Mouse (Mus musculus) CH12.LX (cell line): ENCODE results near the gene Tmem252. TPM values are rescaled to one million over a fixed set of nuclear protein-coding genes. Genes with fewer than 3 reads are reported as not detected.

Experiments
- DNase-seq: peaks from one replicate; pipeline ENCODE4 v3.0.0-alpha.2; 2013; ENCODE audit errors: extremely low read depth
- H3K27ac ChIP-seq: 2 replicates; pipeline ENCODE4 v1.5.1; 2012; ENCODE audit warnings: low read depth, mild to moderate bottlenecking, control low read depth, moderate library complexity; ENCODE audit not compliant: insufficient read depth
- H3K27me3 ChIP-seq: replicated peaks from 2 replicates; pipeline ENCODE3; 2012; ENCODE audit warnings: inconsistent platforms
- H3K36me3 ChIP-seq, 2 experiments: replicated peaks in 1 of 2; 2 replicates each; pipeline versions ENCODE3 to v1.6.1; 2012; ENCODE audit warnings: inconsistent platforms in 1 of 2, low read length in 1 of 2, mild to moderate bottlenecking in 1 of 2, mixed read lengths in 1 of 2, moderate library complexity in 1 of 2; ENCODE audit not compliant: control insufficient read depth in 1 of 2, insufficient read depth in 1 of 2
- H3K4me1 ChIP-seq, 2 experiments: 2 replicates each; pipeline ENCODE4 v1.6.1; 2012; ENCODE audit warnings: inconsistent platforms in 1 of 2, moderate library complexity in 1 of 2; ENCODE audit not compliant: insufficient read depth in 2 of 2, control insufficient read depth in 1 of 2
- H3K4me2 ChIP-seq: 2 replicates; pipeline ENCODE4 v1.6.1; 2012; ENCODE audit warnings: low read depth, mild to moderate bottlenecking, control low read depth; ENCODE audit not compliant: poor library complexity, insufficient read depth, severe bottlenecking
- H3K4me3 ChIP-seq, 3 experiments: fragments of 150-350 bp in 1 of 3; sonication (generic) in 1 of 3; replicated peaks in 1 of 3; 2 replicates each; pipeline versions ENCODE3 to v1.5.1; 2011 to 2012; ENCODE audit warnings: low read depth in 2 of 3, low read length in 2 of 3, mild to moderate bottlenecking in 2 of 3, moderate library complexity in 2 of 3, control low read depth in 1 of 3, improper control_type of control experiment in 1 of 3, inconsistent platforms in 1 of 3, mixed read lengths in 1 of 3; ENCODE audit not compliant: poor library complexity in 1 of 3
- H3K79me2 ChIP-seq: replicated peaks from 2 replicates; pipeline ENCODE4 v1.6.1; 2012; ENCODE audit warnings: mild to moderate bottlenecking, moderate library complexity; ENCODE audit not compliant: control insufficient read depth, poor library complexity, insufficient read depth, severe bottlenecking; ENCODE audit errors: extremely low read depth
- H3K9ac ChIP-seq: 2 replicates; pipeline ENCODE4 v1.6.1; 2012; ENCODE audit warnings: low read depth, mild to moderate bottlenecking, control low read depth, moderate library complexity; ENCODE audit not compliant: insufficient read depth
- H3K9me3 ChIP-seq: replicated peaks from 2 replicates; pipeline ENCODE3; 2012; ENCODE audit warnings: low read length, inconsistent platforms, mixed read lengths
- CHD1 ChIP-seq: IDR thresholded peaks from 2 replicates; pipeline ENCODE4 v1.6.1; 2012; ENCODE audit warnings: low read depth, low read length, improper control_type of control experiment, inconsistent platforms
- E2F4 ChIP-seq: IDR thresholded peaks from 2 replicates; pipeline ENCODE4 v1.6.1; 2011; ENCODE audit warnings: low read depth, low read length, improper control_type of control experiment; ENCODE audit not compliant: insufficient replicate concordance
- EP300 ChIP-seq: IDR thresholded peaks from 2 replicates; pipeline ENCODE4 v1.6.1; 2011; ENCODE audit warnings: low read length, improper control_type of control experiment
- ETS1 ChIP-seq: conservative IDR thresholded peaks from 2 replicates; pipeline ENCODE4 v1.6.1; 2012; ENCODE audit warnings: low read depth, mild to moderate bottlenecking, inconsistent platforms, low read length, improper control_type of control experiment, moderate library complexity
- IRF4 ChIP-seq: IDR thresholded peaks from 2 replicates; pipeline ENCODE4 v1.6.1; 2014; ENCODE audit warnings: low read depth, mild to moderate bottlenecking, inconsistent platforms, low read length, improper control_type of control experiment
- JUN ChIP-seq: IDR thresholded peaks from 2 replicates; pipeline ENCODE4 v1.6.1; 2011; ENCODE audit warnings: low read depth, mild to moderate bottlenecking, low read length, improper control_type of control experiment, moderate library complexity; ENCODE audit not compliant: insufficient read depth
- KAT2A ChIP-seq: IDR thresholded peaks from 2 replicates; pipeline ENCODE4 v1.6.1; 2012; ENCODE audit warnings: low read length, improper control_type of control experiment, inconsistent platforms; ENCODE audit not compliant: insufficient replicate concordance
- MEF2A ChIP-seq: IDR thresholded peaks from 2 replicates; pipeline ENCODE4 v1.6.1; 2014; ENCODE audit warnings: low read depth, mild to moderate bottlenecking, inconsistent platforms, low read length, improper control_type of control experiment, borderline replicate concordance
- MYC ChIP-seq: IDR thresholded peaks from 2 replicates; pipeline ENCODE4 v1.6.1; 2011; ENCODE audit warnings: low read depth, mild to moderate bottlenecking, improper control_type of control experiment, low read length
- NELFE ChIP-seq: IDR thresholded peaks from 2 replicates; pipeline ENCODE4 v1.6.1; 2011; ENCODE audit warnings: low read depth, low read length, improper control_type of control experiment
- PAX5 ChIP-seq: IDR thresholded peaks from 2 replicates; pipeline ENCODE4 v1.6.1; 2012; ENCODE audit warnings: low read length, inconsistent platforms, mixed read lengths
- POLR2A ChIP-seq: IDR thresholded peaks from 2 replicates; pipeline ENCODE4 v1.6.1; 2011; ENCODE audit warnings: low read depth, mild to moderate bottlenecking, improper control_type of control experiment, low read length
- POLR2AphosphoS2 ChIP-seq: IDR thresholded peaks from 2 replicates; pipeline ENCODE4 v1.6.1; 2011; ENCODE audit warnings: low read depth, low read length, improper control_type of control experiment
- SIN3A ChIP-seq: IDR thresholded peaks from 2 replicates; pipeline ENCODE4 v1.6.1; 2012; ENCODE audit warnings: low read length, improper control_type of control experiment, inconsistent platforms
- SMC3 ChIP-seq: IDR thresholded peaks from 2 replicates; pipeline ENCODE4 v1.6.1; 2011; ENCODE audit warnings: low read depth, low read length, improper control_type of control experiment
- TCF12 ChIP-seq: IDR thresholded peaks from 2 replicates; pipeline ENCODE4 v1.6.1; 2014; ENCODE audit warnings: low read depth, mild to moderate bottlenecking, inconsistent platforms, low read length, improper control_type of control experiment
- UBTF ChIP-seq: IDR thresholded peaks from 2 replicates; pipeline ENCODE4 v1.6.1; 2012; ENCODE audit warnings: low read depth, mild to moderate bottlenecking, inconsistent platforms, low read length, improper control_type of control experiment, moderate library complexity
- USF1 ChIP-seq: IDR thresholded peaks from 2 replicates; pipeline ENCODE4 v1.6.1; 2014; ENCODE audit warnings: low read depth, mild to moderate bottlenecking, inconsistent platforms, low read length, improper control_type of control experiment
- USF2 ChIP-seq: conservative IDR thresholded peaks from 2 replicates; pipeline ENCODE4 v1.6.1; 2011; ENCODE audit warnings: low read depth, low read length, improper control_type of control experiment
- ZC3H11A ChIP-seq: IDR thresholded peaks from 2 replicates; pipeline ENCODE4 v1.6.1; 2012; ENCODE audit warnings: low read depth, mild to moderate bottlenecking, inconsistent platforms, low read length, improper control_type of control experiment
- dilution Hi-C: fragments of 300-500 bp; cut with MboI; formaldehyde crosslinking; loops from 2 replicates; pipeline ENCODE4 v1.14.3; 2020; ENCODE audit warnings: low sequenced_read_pairs; ENCODE audit not compliant: extremely low pct_unique_long_range_greater_than_20kb, extremely low pct_ligation_motif_present
- in situ Hi-C: fragments of 300-500 bp; cut with MboI; formaldehyde crosslinking; loops from 3 replicates; pipeline ENCODE4 v1.14.3; 2019; ENCODE audit warnings: low sequenced_read_pairs, low pct_ligation_motif_present, low pct_unique_long_range_greater_than_20kb, mixed read lengths
- polyA plus RNA-seq: library from polyadenylated mRNA; unstranded; fragments of >175 nt; gene quantifications from 2 replicates; pipeline ENCODE4 v1.2.1, GENCODE M21; 2012; ENCODE audit warnings: low read depth; ENCODE audit not compliant: insufficient read length
- total RNA-seq, 2 experiments: library from RNA; depleted of rRNA; stranded (reverse); fragments of 300-350 nt in 1 of 2; fragments of >200 nt in 1 of 2; gene quantifications; 2 replicates each; pipeline ENCODE4 v1.2.3; 2012 to 2014

Gene Tmem252
- total and polyA plus RNA-seq, 3 experiments = not detected

GRCm38 (mm10) chr19:24692691-24693090 is 18.9 kb downstream of the Tmem252 start:
- Histone ChIP-seq H3K9ac (no peak overlapping the region), H3K27me3 (no peaks in the 10 kb centered on the region), H3K9me3 (no peaks in the 10 kb centered on the region), H3K4me2 (no peak overlapping the region), H3K27ac (no peak overlapping the region), H3K4me1 (peaks cover 4 to 15% of the 10 kb centered on the region in 2 experiments; a peak in 3 of 4 replicates), H3K79me2 (no peaks in the 10 kb centered on the region), H3K36me3 (no peaks in the 10 kb centered on the region), H3K4me3 (no peak overlapping the region)
- dilution Hi-C loops = no loop called here
- DNase-seq = no peak
- TF ChIP-seq SIN3A (no peak), USF2 (no peak), ZC3H11A (no peak), POLR2A (no peak), POLR2AphosphoS2 (no peak), JUN (no peak), SMC3 (no peak), E2F4 (no peak), EP300 (no peak), MEF2A (no peak), TCF12 (no peak)
- in situ Hi-C loops = no loop called here

DNA sequence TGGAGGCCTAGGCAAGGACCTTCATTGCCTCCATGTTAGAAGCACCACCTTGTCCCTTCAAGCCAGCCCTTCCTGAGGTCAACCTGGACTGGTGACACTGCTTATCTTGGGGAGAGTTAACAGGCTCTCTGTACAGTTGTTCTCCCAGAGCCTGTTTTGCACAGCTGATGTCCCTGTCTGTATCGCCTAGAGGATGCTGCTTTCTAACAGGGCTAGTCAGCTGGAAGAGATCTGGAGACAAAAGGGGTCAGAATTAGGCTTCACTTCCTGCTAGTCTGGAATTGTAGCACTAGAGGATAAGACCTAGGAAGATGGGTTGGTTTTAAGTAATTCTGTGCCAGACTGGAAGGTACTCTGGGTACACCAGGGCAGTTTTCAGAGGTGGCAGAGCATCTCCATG is 24.1 kb downstream of the Tmem252 start:
- Histone ChIP-seq H3K4me1 (peaks cover 0 to 15% of the 10 kb centered on the region in 2 experiments; a peak in 2 of 4 replicates), H3K79me2 (no peaks in the 10 kb centered on the region), H3K4me2 (no peak overlapping the region), H3K9ac (no peak overlapping the region), H3K4me3 (no peak overlapping the region), H3K27ac (no peak overlapping the region), H3K27me3 (no peaks in the 10 kb centered on the region), H3K36me3 (no peaks in the 10 kb centered on the region), H3K9me3 (no peaks in the 10 kb centered on the region)
- dilution Hi-C loops = no loop called here
- in situ Hi-C loops = no loop called here
- no peak for DNase-seq
- no peak for TF ChIP-seq TCF12
- no peak for TF ChIP-seq UBTF
- no peak for TF ChIP-seq PAX5
- TF ChIP-seq IRF4 = no peak
- TF ChIP-seq NELFE = no peak
- TF ChIP-seq CHD1 = no peak
- no peak for TF ChIP-seq MYC
- TF ChIP-seq USF1 = no peak
- TF ChIP-seq KAT2A = no peak
- no peak for TF ChIP-seq E2F4
- no peak for TF ChIP-seq SMC3
- no peak for TF ChIP-seq MEF2A
- no peak for TF ChIP-seq SIN3A
- no peak for TF ChIP-seq ETS1
